Mouse (Mus musculus) left cerebral cortex, adult 9 months (tissue): ENCODE data around the gene Grid2.
A peak's percentile ranks its signal among the peaks of the same experiment; 100 is the strongest.
"Not testable (repeated sequence)": the region's sequence is repeated elsewhere in the genome, so short reads cannot be mapped to it uniquely, and the experiment has no call there.

ENCODE experiments used
- DNase-seq, 2 experiments: peaks; one replicate each; pipeline ENCODE4 v3.0.0; 2022; ENCODE audit warnings: low spot score in 2 of 2

Grid2 gene

DNA sequence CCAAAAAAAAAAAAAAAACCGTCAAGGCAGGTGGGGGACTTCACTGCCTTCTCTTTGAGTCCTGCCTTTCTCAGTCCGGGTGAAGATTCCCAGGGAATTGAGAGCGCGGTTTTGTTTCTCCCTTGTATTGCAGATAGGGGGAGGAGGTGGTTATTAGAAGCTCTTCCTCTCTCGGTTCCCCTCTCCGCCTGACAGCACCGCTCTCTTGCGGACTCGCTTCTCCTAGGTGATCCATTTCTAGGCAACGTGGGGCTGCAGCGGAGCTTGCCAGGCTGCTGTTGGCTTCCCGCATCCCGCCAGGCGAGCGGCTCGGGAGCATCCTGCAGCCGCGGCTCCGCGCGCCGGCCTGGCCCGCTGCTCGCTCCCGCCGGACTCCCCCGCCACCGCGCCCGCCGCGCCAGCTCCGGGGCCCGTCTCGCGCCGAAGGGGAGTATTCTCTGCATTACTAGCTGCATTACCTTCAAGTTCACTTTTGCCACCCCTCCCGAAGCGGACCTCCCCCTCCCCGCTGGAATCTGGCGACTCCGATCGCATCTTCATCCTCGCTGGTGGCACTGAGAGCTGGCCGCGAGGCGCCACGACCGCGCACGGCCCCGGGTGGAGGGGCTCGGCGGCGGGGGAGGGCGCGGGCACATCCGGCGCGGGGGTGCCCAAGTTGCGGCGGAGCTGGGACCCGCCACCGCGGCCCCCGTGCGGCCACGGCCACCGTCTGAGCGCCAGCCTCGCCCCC, at the start of gene Grid2:
Gene Grid2, plus strand, starts transcription at position 51 of the 730 bp plus-strand sequence.
- DNase-seq: peak; percentile 28 to 58

DNA sequence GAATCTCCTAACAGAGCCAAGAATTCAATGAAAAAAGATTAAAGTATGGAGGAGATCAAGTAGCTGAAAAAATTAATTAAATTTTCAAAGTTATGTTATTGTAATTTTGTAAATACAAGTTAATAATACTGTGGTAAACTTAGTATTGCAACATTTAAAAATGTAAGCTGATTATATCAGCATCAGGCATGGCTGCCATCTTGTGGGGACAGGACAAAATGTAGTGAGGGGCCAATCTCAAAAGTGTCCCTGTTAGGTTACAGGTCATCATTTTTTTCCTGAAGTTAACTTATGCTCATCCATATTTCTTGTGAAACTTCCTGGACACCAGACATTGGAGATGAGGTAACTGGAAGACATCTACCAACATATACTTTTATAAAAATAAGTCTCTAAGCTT, 4.9 kb upstream of the Grid2 start:
- no peak for DNase-seq

- peak; percentile 27 to 51 for DNase-seq
These were observed 1.1 kb downstream of the Grid2 start for GRCm38 (mm10) chr6:63256556-63257405.

DNA sequence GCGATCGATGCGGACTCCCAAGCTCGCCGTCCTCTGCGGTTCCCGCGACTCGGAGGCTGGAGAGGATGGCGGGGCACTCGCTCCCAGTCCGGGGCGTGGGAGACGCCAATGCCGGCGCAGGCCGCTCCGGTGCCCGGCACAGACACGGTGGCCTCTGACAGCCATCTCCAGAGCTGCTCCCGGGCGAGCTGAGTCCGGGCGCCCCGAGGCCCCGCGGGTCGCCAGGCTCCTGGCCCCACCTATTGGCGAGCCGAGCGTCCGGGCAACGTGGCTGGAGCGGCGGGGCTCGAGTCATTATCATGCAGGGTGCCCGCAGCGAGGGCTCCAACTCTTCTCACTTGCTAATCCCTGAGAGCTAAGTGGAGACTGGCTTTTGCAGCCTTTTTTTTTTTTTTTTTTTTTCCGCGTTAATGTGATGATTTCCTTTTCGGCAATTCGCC, 1.8 kb downstream of the Grid2 start:
- DNase-seq: peak in 1 of 2 experiments; percentile 45

DNA sequence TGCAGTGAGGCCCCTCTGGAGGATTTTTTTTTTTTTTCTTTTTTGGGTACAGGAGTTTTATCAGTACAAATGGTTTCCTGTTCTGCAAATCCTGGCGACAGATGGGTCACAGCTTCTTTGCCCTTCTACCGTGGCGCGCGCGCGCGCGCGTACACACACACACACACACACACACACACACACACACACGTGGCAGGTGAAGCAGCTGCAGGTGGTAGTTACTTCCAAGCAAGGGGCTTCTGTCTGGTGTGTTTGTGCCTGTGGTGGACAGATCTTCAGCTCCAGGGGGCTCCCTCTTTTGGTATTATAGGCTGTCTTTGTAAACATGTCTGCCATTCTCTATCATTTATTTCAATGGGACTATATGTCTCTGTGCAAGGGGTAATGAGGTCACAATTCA, 2.2 kb downstream of the Grid2 start:
- peak in 1 of 2 experiments; percentile 12 for DNase-seq

GRCm38 (mm10) chr6:63259764-63260163, 4.1 kb downstream of the Grid2 start:
- DNase-seq: no peak

DNA sequence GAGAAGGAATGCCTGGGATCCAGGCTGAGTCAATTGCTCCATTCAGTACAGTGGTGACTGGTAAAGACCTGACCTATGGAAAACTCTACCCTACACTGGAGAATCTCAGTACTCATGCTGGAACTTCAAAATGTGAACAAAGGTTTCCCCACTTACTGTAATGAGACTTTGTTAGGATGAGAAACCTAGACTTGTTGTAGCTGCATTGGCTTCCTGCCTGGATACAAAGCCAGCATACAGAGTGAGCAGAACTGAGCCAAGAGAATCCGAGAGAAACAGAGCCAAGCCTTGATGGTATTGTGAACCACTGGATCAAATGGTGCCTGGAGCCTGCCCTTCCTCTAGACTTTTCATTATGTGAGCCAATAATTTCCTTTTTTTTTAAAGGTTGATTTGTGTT, 28.7 kb downstream of the Grid2 start:
- peak; percentile 28 to 37 for DNase-seq

DNA sequence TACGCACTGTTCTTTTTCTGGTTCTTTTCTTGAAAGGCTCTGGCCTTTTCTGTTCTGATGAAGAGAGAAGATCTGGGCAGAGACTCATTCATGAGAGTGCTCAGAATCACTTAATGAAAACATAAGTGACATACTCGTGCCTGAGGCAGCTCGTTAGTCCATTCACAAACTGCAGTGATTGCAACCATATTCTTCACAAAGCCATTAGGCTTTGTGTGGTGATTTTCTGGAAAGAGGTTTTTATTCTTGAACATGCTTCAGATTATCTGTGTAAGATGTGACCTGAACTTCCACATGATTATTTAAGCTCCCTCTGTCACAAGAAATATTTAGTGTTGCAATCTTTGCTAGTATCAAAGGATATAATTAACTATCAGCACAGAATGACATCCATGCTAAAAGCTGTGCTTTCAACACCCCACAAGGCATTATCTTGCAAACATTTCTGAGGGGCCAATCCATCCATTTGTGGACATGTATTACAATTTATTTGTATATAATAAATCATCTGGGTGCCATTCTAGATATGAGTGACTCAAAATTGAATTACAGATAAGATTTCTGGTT, 86.8 kb downstream of the Grid2 start:
- no peak for DNase-seq

DNA sequence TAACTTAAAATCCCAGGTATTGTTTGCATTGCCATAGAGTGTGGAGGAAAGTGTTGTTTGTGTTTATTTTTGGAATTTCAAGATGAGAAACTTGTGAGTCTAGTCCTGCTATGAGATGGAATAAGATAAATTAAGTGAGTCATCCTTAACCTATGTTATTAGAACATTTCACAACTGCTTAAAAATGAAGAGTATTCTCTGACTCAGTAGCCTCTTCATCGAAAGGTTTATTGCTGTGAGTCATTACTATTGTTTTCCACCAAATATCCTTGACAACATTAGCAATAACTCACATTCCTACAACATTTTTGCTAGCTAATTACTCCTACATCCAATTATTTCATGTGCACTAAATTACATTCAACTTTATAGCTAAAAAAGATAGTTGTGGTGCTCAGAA, 91.3 kb downstream of the Grid2 start:
- no peak for DNase-seq

- DNase-seq: no peak
These were observed 125.5 kb downstream of the Grid2 start for GRCm38 (mm10) chr6:63381061-63381611.

- DNase-seq: no peak
These were observed 146.0 kb downstream of the Grid2 start for GRCm38 (mm10) chr6:63401698-63402097.

DNA sequence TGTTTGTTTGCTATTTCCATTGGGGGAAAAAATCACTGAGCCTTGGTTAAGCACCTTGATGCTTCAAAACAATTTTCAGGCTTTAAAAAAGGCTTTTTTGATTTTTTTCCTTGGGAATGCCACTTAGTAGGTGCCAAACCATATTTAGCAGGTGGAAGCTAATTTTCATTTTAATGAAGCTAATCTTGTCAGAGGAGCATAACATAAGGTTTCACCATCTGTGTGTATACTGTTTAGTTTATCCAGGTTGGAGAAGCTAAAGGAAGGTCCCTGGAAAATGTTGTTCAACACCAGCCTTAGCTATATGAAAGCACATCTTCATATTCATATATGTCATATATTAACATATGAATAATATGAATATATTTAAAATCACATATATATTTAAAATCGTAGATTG, 161.9 kb downstream of the Grid2 start:
- no peak for DNase-seq

GRCm38 (mm10) chr6:63432751-63433150, 177.1 kb downstream of the Grid2 start:
- no peak for DNase-seq

GRCm38 (mm10) chr6:63448175-63448574, 192.5 kb downstream of the Grid2 start:
- DNase-seq: no peak

DNA sequence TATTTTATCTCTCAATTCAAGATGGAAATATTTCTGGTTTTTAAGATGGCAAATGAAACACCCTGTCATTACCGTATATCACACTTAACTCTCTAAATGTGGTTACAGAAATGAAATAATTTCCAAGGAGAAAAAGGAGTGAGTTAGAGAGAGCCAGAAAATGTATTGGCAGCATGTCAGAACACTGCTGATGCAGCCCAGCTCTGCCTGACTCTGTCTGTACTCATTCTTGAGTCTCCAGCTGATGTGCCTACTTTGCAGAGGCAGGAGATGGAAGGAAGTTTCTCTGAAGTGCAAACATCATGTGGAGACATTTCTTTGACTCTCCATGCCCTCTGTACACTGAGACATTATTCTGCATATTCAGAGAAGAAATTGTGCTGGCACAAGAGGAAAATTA, 226.5 kb downstream of the Grid2 start:
- no peak for DNase-seq

- DNase-seq: no peak
These were observed 259.3 kb downstream of the Grid2 start for GRCm38 (mm10) chr6:63515016-63515415.

DNA sequence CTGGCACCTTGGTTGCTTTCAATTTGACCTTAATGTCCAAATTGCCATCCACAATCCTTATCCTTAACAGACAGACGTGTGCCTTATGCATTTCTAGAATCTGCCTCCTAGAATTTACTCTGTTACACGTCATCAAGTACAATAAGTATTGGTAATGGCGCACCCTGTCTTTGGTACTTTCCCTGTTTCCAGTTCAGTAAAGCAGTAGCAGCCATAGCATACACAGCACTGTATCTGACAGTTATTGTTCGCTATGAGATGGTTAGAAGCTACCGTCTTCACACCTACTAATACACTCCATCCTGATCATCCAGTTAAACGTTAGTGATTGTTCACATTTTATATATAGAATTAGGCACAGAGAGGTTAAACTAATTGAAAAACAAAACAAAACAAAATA, 260.3 kb downstream of the Grid2 start:
- no peak for DNase-seq

DNA sequence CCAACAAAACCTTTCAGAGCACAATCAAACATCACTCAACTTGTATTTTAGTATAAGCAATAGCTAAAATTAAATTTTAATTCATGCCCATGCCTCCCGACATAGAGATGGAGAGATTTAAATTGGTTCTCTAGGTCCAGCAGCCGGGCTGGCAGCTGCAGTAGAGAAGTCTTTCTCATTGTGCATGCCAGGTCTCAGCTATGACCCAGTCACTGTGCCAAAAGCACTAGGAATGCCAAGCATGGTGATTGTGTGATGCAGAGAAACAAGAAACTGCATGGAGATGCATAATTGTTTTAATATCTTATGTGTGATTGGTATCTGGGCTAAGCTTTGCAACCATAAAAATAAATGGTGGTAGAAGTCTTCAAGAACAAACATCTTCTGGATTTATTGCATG, 276.1 kb downstream of the Grid2 start:
- no peak for DNase-seq

GRCm38 (mm10) chr6:63532901-63533300, 277.2 kb downstream of the Grid2 start:
- DNase-seq: no peak

GRCm38 (mm10) chr6:63547741-63548140, 292.1 kb downstream of the Grid2 start:
- DNase-seq: no peak

GRCm38 (mm10) chr6:63568741-63569140, 313.1 kb downstream of the Grid2 start:
- DNase-seq: not testable (repeated sequence)

DNA sequence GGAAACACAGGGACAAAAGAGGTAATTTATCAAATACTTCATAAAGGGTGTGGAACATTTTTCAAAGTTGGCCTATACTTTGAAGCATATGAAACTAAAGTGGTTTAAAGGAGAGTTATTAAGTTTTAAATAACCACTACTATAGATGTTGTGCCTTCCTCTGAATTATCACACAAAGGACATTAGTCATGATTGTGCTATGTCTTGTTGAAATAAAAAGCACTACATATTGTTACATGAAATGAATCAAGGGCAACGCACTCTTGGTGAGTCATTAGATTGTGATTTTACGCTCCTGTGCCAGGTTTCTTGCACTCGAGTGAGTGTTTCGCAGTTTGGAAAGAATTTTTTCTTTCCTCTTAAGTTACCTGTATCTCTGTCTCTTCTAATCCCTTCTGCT, 335.0 kb downstream of the Grid2 start:
- DNase-seq: no peak
